Mouse (Mus musculus): ENCODE data around the gene Igfbp1. TPM values are rescaled to one million over a fixed set of nuclear protein-coding genes. Genes with fewer than 3 reads are reported as not detected.

The Igfbp1 gene
- polyA plus RNA-seq, 1 experiment, result not detected

DNA sequence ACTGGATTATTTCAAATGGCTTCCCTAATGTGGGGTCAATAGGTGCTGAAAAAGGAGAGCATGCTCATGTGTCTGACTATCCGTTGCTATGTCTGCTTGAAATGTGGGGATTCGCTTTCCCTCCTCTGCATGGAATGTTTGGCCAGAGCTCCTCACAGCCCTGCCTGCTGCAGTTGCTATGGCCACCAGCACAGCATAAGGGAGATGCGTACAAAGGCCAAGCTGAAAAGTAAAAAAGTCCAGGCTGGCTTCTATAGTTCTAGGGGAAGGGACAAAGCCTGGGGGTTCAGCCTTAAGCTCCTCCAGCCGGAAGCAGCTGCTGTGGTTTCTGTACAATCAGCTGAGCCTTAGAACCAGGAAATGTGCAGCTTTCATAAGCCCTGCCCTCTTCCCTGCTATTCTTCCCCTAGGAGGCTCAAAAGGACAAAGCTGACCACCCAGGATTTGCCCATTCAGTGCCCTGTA lies 36.9 kb upstream of the Igfbp1 start:
- no peak for TF ChIP-seq POLR2A (IDR thresholded peaks at IDR 0.05; ENCODE audit: insufficient read depth, low read depth, low read length)
- TF ChIP-seq CTCF (IDR thresholded peaks at IDR 0.05; ENCODE audit: insufficient read depth, low read depth, low read length), result no peak
- Histone ChIP-seq H3K4me3 (ENCODE audit: insufficient read depth, low read depth, low read length) (no peak overlapping the region), H3K27ac (ENCODE audit: insufficient read depth, low read depth, low read length) (no peak overlapping the region), H3K4me1 (ENCODE audit: control insufficient read depth, insufficient read depth, low read length) (peaks cover 18% of the 10 kb centered on the region)
- WGBS, result 48% methylated on average over 4 of the region's 4 CpGs

DNA sequence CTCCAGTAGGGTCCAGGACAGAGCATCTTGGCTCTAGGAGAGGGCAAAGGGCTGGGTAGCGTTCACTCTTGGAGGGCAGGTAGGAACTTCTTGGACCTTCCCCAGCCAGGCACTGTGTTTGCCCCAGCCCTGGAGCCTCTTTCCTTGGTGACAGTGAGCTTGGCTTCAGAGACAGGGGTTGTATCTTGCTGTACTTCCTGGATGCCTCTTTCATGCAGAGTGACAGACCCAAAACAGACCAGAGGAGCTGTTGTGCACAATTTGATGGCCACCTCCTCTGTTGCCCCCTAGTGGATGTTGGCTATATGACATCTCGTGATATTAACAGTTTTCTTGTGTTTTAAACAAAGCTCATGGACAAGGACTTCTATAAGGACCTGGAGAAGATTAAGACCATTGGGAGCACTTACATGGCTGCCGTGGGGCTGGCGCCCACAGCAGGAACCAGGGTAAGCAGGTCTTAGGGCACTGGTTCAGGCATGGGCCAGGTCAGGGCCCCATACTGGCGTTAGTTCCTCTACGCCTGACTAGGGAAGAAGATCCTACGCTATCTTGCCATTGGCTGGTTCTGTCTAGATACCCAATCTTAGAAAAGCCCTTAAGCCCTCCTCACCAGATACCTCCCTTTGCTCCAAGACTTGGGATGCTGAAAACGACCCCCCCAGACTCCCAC lies 35.9 kb upstream of the Igfbp1 start:
- Histone ChIP-seq H3K27ac (ENCODE audit: insufficient read depth, low read depth, low read length) (no peak overlapping the region), H3K4me3 (ENCODE audit: insufficient read depth, low read depth, low read length) (no peak overlapping the region), H3K4me1 (ENCODE audit: control insufficient read depth, insufficient read depth, low read length) (peaks cover 18% of the 10 kb centered on the region)
- TF ChIP-seq CTCF (IDR thresholded peaks at IDR 0.05; ENCODE audit: insufficient read depth, low read depth, low read length) (no peak), POLR2A (IDR thresholded peaks at IDR 0.05; ENCODE audit: insufficient read depth, low read depth, low read length) (no peak)
- 82% methylated on average over 8 of the region's 8 CpGs for WGBS

DNA sequence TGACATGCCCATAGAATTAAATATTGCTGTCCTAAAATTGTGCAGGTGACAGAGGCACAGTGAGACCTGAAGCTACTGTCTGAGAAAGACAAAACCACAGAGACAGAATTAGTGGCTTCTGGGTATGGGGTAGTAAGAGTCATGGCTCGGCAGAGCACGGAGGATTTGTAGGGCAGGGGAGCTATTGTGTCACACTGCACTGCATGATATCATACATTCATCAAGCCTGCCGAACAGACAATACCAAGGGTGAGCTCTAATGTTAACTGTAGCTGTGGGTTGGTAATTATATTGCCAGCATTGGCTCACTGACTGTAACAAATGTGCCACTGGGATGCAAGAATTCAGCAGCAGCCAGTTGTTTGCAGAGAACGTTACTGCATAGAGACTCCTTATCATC lies 33.2 kb upstream of the Igfbp1 start:
- WGBS, result 18% methylated on average over 4 of the region's 4 CpGs
- H3K4me3 ChIP-seq (ENCODE audit: insufficient read depth, low read depth, low read length), result no peak overlapping the region
- TF ChIP-seq CTCF (IDR thresholded peaks at IDR 0.05; ENCODE audit: insufficient read depth, low read depth, low read length) (no peak), POLR2A (IDR thresholded peaks at IDR 0.05; ENCODE audit: insufficient read depth, low read depth, low read length) (no peak)
- no peak overlapping the region for H3K27ac ChIP-seq (ENCODE audit: insufficient read depth, low read depth, low read length)
- peaks cover 18% of the 10 kb centered on the region for H3K4me1 ChIP-seq (ENCODE audit: control insufficient read depth, insufficient read depth, low read length)

DNA sequence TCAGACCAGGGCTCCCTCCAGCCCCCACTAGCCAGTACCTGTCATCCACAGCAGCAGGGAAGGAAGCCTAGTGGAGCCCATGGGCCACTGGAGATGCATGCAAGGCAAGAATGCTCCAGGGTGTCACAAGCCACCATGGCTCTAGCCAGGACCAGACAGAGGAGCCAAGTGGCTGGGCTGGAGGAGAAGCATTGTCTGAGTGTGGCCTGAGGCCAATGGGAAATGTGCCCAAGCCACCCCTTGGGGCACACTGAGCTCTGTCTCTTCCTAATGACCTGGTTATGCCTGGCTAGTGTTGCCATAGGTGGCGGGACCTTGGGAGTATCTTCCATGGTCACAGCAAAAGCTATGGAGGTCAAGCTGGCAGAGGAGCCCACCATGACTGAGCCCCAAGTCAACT lies 27.9 kb upstream of the Igfbp1 start:
- TF ChIP-seq CTCF (IDR thresholded peaks at IDR 0.05; ENCODE audit: insufficient read depth, low read depth, low read length) (no peak), POLR2A (IDR thresholded peaks at IDR 0.05; ENCODE audit: insufficient read depth, low read depth, low read length) (no peak)
- WGBS, result 90% methylated on average over 1 of the region's 1 CpGs

DNA sequence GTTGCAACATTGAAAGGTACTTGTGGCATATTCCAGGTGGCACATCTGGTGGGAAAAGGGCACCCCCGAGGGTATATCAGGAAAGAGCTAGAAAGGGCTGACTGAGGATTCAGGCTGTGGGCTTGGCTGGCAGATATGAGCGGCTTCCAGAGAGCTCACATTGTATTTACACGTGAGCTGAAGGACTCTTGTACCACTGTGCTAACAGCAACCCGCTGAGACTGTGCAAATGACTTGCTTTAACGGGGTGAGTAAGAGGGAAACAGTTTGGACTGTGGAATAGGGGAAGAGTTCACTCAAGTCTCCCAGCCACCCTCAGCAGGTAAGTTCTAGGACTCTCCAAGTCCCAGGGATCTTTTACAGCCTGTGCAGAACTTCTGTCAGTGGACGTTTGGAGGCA lies 23.9 kb upstream of the Igfbp1 start:
- Histone ChIP-seq H3K27ac (ENCODE audit: insufficient read depth, low read depth, low read length) (no peak overlapping the region), H3K4me3 (ENCODE audit: insufficient read depth, low read depth, low read length) (no peak overlapping the region), H3K4me1 (ENCODE audit: control insufficient read depth, insufficient read depth, low read length) (no peaks in the 10 kb centered on the region)
- TF ChIP-seq CTCF (IDR thresholded peaks at IDR 0.05; ENCODE audit: insufficient read depth, low read depth, low read length) (no peak), POLR2A (IDR thresholded peaks at IDR 0.05; ENCODE audit: insufficient read depth, low read depth, low read length) (no peak)
- 72% methylated on average over 6 of the region's 6 CpGs for WGBS

More for the DNA sequence above, 27.9 kb upstream of the Igfbp1 start:
- H3K27ac ChIP-seq (ENCODE audit: insufficient read depth, low read depth, low read length), result no peak overlapping the region
- H3K4me3 ChIP-seq (ENCODE audit: insufficient read depth, low read depth, low read length), result no peak overlapping the region
- peaks cover 3% of the 10 kb centered on the region for H3K4me1 ChIP-seq (ENCODE audit: control insufficient read depth, insufficient read depth, low read length)

DNA sequence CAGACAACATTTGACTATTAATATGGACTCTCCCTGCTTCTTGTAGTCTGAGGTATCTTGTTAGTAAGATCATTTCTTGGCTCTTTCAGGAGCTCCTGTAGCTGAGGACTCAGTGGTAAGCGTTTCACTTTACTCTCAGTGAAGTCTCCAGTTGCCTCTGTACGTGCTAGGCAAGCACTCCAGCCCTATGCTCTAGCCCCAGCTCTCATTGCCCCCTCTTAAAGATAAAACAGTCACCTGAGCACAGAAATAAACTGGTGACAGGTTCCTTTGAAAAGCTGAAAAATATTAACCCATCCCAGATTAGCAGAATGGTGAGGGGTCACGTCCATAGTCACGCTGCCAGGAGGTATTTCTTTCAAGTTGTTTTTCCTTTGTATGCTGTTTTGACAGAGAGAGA lies 18.9 kb upstream of the Igfbp1 start:
- WGBS, result 82% methylated on average over 4 of the region's 4 CpGs
- no peak for TF ChIP-seq CTCF (IDR thresholded peaks at IDR 0.05; ENCODE audit: insufficient read depth, low read depth, low read length)
- TF ChIP-seq POLR2A (IDR thresholded peaks at IDR 0.05; ENCODE audit: insufficient read depth, low read depth, low read length), result no peak
- H3K4me3 ChIP-seq (ENCODE audit: insufficient read depth, low read depth, low read length), result no peak overlapping the region
- no peak overlapping the region for H3K27ac ChIP-seq (ENCODE audit: insufficient read depth, low read depth, low read length)
- no peaks in the 10 kb centered on the region for H3K4me1 ChIP-seq (ENCODE audit: control insufficient read depth, insufficient read depth, low read length)

DNA sequence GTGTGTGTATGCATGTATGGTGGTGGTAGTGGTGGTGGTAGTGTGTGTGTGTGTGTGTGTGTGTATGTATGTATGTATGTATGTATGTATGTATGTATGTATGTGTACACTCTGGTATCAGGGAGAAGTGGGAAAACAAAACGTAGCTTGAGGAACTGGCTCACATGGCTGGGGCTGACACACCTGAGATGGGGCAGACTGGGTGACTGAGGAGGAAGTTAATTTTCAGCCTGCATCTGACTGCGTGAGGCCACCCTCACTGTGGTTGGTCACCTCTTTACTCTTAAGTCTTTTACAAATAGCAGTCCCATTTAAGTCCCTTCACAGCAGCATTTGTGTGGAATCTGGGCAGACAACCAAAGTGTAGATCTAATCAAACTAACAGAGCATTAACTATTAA lies 18.3 kb upstream of the Igfbp1 start:
- H3K4me1 ChIP-seq (ENCODE audit: control insufficient read depth, insufficient read depth, low read length), result no peaks in the 10 kb centered on the region
- 83% methylated on average over 2 of the region's 2 CpGs for WGBS
- no peak overlapping the region for H3K4me3 ChIP-seq (ENCODE audit: insufficient read depth, low read depth, low read length)
- TF ChIP-seq CTCF (IDR thresholded peaks at IDR 0.05; ENCODE audit: insufficient read depth, low read depth, low read length) (no peak), POLR2A (IDR thresholded peaks at IDR 0.05; ENCODE audit: insufficient read depth, low read depth, low read length) (no peak)
- H3K27ac ChIP-seq (ENCODE audit: insufficient read depth, low read depth, low read length), result no peak overlapping the region

DNA sequence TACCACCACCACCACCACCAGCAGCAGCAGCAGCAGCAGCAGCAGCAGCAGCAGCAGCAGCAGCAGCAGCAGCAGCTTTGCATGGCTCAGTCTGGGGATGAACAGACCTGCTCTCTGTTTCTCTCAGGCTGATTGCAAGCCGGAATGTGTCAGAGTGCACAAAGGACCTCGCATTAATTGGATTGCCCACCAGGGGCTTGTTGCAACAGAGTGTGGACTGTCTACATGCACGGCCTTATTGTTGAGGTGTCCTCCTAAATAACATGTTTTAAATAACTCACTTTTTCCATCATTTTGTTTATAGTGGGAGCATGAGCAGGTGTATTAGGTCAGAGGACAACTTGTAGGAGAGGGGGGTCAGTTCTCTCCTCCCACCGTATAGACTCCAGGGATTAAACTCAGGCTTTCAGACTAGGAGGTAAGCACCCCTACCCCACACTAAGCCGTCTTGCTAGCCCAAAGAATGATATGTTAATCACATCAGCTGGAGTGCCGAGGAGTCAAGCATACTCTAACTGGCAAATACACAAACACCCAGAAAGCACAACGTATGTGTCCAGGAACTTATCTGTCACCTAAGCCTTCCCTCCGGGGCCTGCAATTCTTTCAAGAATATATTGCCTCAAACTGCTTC lies 15.1 kb upstream of the Igfbp1 start:
- Histone ChIP-seq H3K4me1 (ENCODE audit: control insufficient read depth, insufficient read depth, low read length) (no peaks in the 10 kb centered on the region), H3K4me3 (ENCODE audit: insufficient read depth, low read depth, low read length) (no peak overlapping the region), H3K27ac (ENCODE audit: insufficient read depth, low read depth, low read length) (no peak overlapping the region)
- WGBS, result 47% methylated on average over 8 of the region's 8 CpGs
- TF ChIP-seq POLR2A (IDR thresholded peaks at IDR 0.05; ENCODE audit: insufficient read depth, low read depth, low read length), result no peak
- no peak for TF ChIP-seq CTCF (IDR thresholded peaks at IDR 0.05; ENCODE audit: insufficient read depth, low read depth, low read length)

DNA sequence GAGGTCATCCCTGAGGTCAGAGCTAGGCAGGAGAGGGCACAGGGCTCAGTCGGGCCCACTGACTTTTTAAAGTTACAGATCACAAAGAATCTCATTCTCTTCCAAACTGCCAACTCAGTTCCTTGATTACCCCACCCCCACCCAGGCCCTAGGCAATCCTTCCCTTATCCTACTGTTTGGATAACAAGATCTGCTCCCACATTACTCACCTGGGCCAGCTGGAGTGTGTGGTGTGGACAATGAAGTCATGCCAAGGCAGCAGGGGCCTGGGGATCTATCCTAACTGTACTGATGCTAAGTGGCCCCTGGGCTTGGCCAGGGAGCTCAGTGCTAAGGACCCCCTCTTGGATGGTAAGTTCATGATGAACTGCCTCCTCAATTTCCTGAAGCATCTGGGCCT lies 13.2 kb upstream of the Igfbp1 start:
- H3K4me1 ChIP-seq (ENCODE audit: control insufficient read depth, insufficient read depth, low read length), result no peaks in the 10 kb centered on the region
- TF ChIP-seq CTCF (IDR thresholded peaks at IDR 0.05; ENCODE audit: insufficient read depth, low read depth, low read length) (no peak), POLR2A (IDR thresholded peaks at IDR 0.05; ENCODE audit: insufficient read depth, low read depth, low read length) (no peak)
- WGBS, result 74% methylated on average over 1 of the region's 1 CpGs
- no peak overlapping the region for H3K27ac ChIP-seq (ENCODE audit: insufficient read depth, low read depth, low read length)
- H3K4me3 ChIP-seq (ENCODE audit: insufficient read depth, low read depth, low read length), result no peak overlapping the region

Data from olfactory bulb, adult 2 months (tissue).